Mouse (Mus musculus): ENCODE measurements at regions not wholly inside any gene's neighbourhood (a gene's known extent, or its start where the extent isn't known, plus 50 kb on each side); places are given as distances from the start of the nearest gene placed in this dataset.

GRCm38 (mm10) chr3:120123155-120123554 lies 338.9 kb upstream of the Ptbp2 start:
- DNase-seq (ENCODE audit: low spot score, missing footprints) (no peak), ATAC-seq (ENCODE audit: low FRiP score) (no peak)
- no peaks in the 10 kb centered on the region for H3K4me1 ChIP-seq (ENCODE audit: control insufficient read depth, insufficient read depth, low read length)
- H3K9me3 ChIP-seq (ENCODE audit: control insufficient read depth, low read length) = no peaks in the 10 kb centered on the region
- no peak overlapping the region for H3K4me3 ChIP-seq (ENCODE audit: low read depth, low read length)
- no peak overlapping the region for H3K9ac ChIP-seq (ENCODE audit: low read length)
- no peaks in the 10 kb centered on the region for H3K36me3 ChIP-seq (ENCODE audit: control insufficient read depth, insufficient read depth, low read length)
- WGBS = 92% methylated on average over 3 of the region's 3 CpGs
- H3K27ac ChIP-seq (ENCODE audit: low read depth, low read length) = no peak overlapping the region
- H3K4me2 ChIP-seq = no peak overlapping the region
- H3K27me3 ChIP-seq (ENCODE audit: control insufficient read depth, insufficient read depth, low read length) = no peaks in the 10 kb centered on the region

DNA sequence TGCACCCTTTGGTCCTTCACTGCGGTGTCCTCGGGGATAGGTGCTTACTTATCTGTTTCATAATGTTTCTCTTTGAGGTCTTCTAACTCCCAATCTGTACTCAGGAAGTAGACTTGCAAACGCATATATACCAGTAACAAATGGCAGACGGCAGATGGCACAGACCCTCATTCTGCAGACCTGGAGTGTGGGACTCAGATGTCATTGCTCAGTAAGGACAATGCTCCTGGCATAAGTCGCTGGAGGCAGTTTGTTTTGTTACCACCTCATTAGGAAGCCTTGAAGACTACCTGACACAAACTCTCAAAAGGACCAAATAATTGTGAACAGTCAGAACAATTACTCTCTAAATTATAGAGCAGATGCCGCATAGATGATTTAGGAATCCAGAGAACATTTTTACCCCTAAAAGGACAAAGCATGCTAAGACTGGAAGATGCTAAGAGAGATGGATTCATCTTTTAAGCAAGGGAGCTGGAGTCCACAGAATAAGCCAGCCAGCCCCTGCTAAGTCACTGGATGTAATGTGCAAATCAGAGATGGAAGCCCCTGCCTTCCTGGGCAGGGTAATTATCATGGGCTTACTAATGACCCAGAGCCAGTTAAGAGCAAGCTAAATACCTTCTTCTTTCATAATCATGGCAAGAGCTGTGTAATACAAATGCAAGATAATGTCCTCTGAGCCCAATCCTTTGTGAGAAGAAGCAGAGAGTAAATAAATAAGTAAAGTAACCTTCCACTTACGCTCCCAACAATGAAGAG lies 299.1 kb upstream of the Ptbp2 start:
- no peak for DNase-seq (ENCODE audit: low spot score, missing footprints)
- no peak overlapping the region for H3K4me2 ChIP-seq
- no peaks in the 10 kb centered on the region for H3K4me1 ChIP-seq (ENCODE audit: control insufficient read depth, insufficient read depth, low read length)
- ATAC-seq (ENCODE audit: low FRiP score) = no peak
- no peak overlapping the region for H3K9ac ChIP-seq (ENCODE audit: low read length)
- no peak overlapping the region for H3K4me3 ChIP-seq (ENCODE audit: low read depth, low read length)
- no peaks in the 10 kb centered on the region for H3K27me3 ChIP-seq (ENCODE audit: control insufficient read depth, insufficient read depth, low read length)
- H3K9me3 ChIP-seq (ENCODE audit: control insufficient read depth, low read length) = no peaks in the 10 kb centered on the region
- no peaks in the 10 kb centered on the region for H3K36me3 ChIP-seq (ENCODE audit: control insufficient read depth, insufficient read depth, low read length)
- H3K27ac ChIP-seq (ENCODE audit: low read depth, low read length) = no peak overlapping the region
- WGBS = 87% methylated on average over 7 of the region's 7 CpGs

DNA sequence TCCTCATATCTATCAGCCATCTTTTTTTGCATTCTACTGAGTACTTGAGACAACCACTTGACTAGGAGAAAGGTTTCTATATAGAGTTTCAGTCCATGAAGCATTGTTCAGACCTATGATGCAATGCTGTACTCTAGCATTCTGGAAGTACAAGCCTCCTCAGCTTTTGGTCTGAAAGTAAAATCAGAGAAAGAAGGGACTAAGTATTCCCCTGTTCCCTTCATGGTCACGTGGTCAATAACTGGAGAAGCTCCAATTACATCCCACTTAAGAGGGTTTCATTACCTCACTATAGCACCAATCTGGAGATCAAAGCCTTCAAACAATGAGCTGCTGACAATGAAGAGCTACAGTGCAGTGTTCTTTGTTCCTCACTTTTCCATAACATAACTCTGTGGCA lies 289.3 kb upstream of the Ptbp2 start:
- DNase-seq (ENCODE audit: low spot score, missing footprints) = no peak
- no peak overlapping the region for H3K9ac ChIP-seq (ENCODE audit: low read length)
- no peaks in the 10 kb centered on the region for H3K27me3 ChIP-seq (ENCODE audit: control insufficient read depth, insufficient read depth, low read length)
- H3K4me2 ChIP-seq = no peak overlapping the region
- H3K4me3 ChIP-seq (ENCODE audit: low read depth, low read length) = no peak overlapping the region
- no peak overlapping the region for H3K27ac ChIP-seq (ENCODE audit: low read depth, low read length)
- H3K9me3 ChIP-seq (ENCODE audit: control insufficient read depth, low read length) = no peaks in the 10 kb centered on the region
- 37% methylated on average over 1 of the region's 1 CpGs for WGBS
- no peak for ATAC-seq (ENCODE audit: low FRiP score)
- H3K36me3 ChIP-seq (ENCODE audit: control insufficient read depth, insufficient read depth, low read length) = no peaks in the 10 kb centered on the region
- H3K4me1 ChIP-seq (ENCODE audit: control insufficient read depth, insufficient read depth, low read length) = no peaks in the 10 kb centered on the region

DNA sequence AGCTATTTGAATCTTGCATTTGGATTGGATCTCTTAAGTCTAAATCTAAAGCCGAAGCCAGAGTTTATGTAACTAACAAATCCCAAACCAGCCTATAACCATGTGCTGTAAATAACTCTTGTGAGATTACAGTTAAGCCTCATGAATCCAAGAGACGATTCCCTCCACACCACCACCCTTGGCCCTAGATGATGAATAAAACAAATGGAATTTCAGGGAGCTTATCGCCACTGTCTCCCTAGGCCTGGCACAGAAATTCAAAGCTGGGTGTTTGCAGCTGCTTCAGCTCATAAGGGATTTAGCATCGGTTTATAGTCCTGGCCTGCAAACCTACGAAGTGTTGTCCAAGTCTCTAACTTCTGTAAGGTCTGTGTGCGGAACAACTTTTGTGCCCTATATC lies 281.4 kb upstream of the Ptbp2 start:
- Histone ChIP-seq H3K4me1 (ENCODE audit: control insufficient read depth, insufficient read depth, low read length) (no peaks in the 10 kb centered on the region), H3K9me3 (ENCODE audit: control insufficient read depth, low read length) (no peaks in the 10 kb centered on the region), H3K27ac (ENCODE audit: low read depth, low read length) (no peak overlapping the region), H3K27me3 (ENCODE audit: control insufficient read depth, insufficient read depth, low read length) (no peaks in the 10 kb centered on the region), H3K36me3 (ENCODE audit: control insufficient read depth, insufficient read depth, low read length) (no peaks in the 10 kb centered on the region), H3K9ac (ENCODE audit: low read length) (no peak overlapping the region), H3K4me3 (ENCODE audit: low read depth, low read length) (no peak overlapping the region), H3K4me2 (no peak overlapping the region)
- DNase-seq (ENCODE audit: low spot score, missing footprints) = peak; percentile 12
- ATAC-seq (ENCODE audit: low FRiP score) = no peak
- 92% methylated on average over 6 of the region's 6 CpGs for WGBS

- 39% methylated on average over 5 of the region's 5 CpGs for WGBS
- no peaks in the 10 kb centered on the region; the same call in 1 of the 2 replicates for H3K4me1 ChIP-seq (ENCODE audit: control insufficient read depth, insufficient read depth, low read length)
- H3K9ac ChIP-seq (ENCODE audit: low read length) = no peak overlapping the region
- ATAC-seq (ENCODE audit: low FRiP score) (no peak), DNase-seq (ENCODE audit: low spot score, missing footprints) (peak; percentile 70)
- no peak overlapping the region for H3K27ac ChIP-seq (ENCODE audit: low read depth, low read length)
- no peaks in the 10 kb centered on the region for H3K36me3 ChIP-seq (ENCODE audit: control insufficient read depth, insufficient read depth, low read length)
- no peaks in the 10 kb centered on the region for H3K27me3 ChIP-seq (ENCODE audit: control insufficient read depth, insufficient read depth, low read length)
- no peaks in the 10 kb centered on the region for H3K9me3 ChIP-seq (ENCODE audit: control insufficient read depth, low read length)
- no peak overlapping the region for H3K4me3 ChIP-seq (ENCODE audit: low read depth, low read length)
- no peak overlapping the region for H3K4me2 ChIP-seq
Observed at GRCm38 (mm10) chr3:120064854-120065480, 280.7 kb upstream of the Ptbp2 start.

- no peak for ATAC-seq (ENCODE audit: low FRiP score)
Observed at GRCm38 (mm10) chr3:120062264-120062663, 278.0 kb upstream of the Ptbp2 start.

DNA sequence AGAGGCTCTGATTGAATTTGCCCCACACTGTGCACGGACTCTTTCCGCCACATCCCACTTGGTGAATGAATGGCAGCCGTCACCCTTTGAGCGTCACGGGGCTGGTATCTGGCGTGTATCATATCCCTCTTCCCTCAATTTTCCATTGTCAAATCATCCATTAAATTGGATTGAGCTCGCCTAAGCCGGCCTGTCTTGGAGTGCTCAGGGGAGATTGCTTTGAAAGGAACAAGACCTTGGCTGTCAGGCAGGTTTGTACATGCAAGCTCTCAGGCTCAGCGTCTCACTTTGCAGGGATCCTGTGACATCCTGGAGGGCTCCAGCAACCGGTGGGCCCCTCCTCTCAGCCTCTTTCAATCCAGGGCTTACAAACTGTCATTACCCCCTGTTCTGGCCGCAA lies 275.7 kb upstream of the Ptbp2 start:
- Histone ChIP-seq H3K4me3 (ENCODE audit: low read depth, low read length) (no peak overlapping the region), H3K4me2 (peak overlapping the region; percentile 6; the same call in 1 of the 2 replicates), H3K27me3 (ENCODE audit: control insufficient read depth, insufficient read depth, low read length) (no peaks in the 10 kb centered on the region), H3K4me1 (ENCODE audit: control insufficient read depth, insufficient read depth, low read length) (no peaks in the 10 kb centered on the region; the same call in 1 of the 2 replicates), H3K9ac (ENCODE audit: low read length) (no peak overlapping the region), H3K9me3 (ENCODE audit: control insufficient read depth, low read length) (no peaks in the 10 kb centered on the region), H3K36me3 (ENCODE audit: control insufficient read depth, insufficient read depth, low read length) (no peaks in the 10 kb centered on the region), H3K27ac (ENCODE audit: low read depth, low read length) (no peak overlapping the region)
- ATAC-seq (ENCODE audit: low FRiP score) (peak; percentile 84), DNase-seq (ENCODE audit: low spot score, missing footprints) (no peak)
- WGBS = 21% methylated on average over 11 of the region's 11 CpGs

More at GRCm38 (mm10) chr3:120062264-120062663, 278.0 kb upstream of the Ptbp2 start:
- no peaks in the 10 kb centered on the region for H3K36me3 ChIP-seq (ENCODE audit: control insufficient read depth, insufficient read depth, low read length)
- H3K27ac ChIP-seq (ENCODE audit: low read depth, low read length) = no peak overlapping the region
- peak; percentile 72 for DNase-seq (ENCODE audit: low spot score, missing footprints)
- no peak overlapping the region for H3K4me2 ChIP-seq
- H3K4me1 ChIP-seq (ENCODE audit: control insufficient read depth, insufficient read depth, low read length) = no peaks in the 10 kb centered on the region; the same call in 1 of the 2 replicates
- WGBS = 74% methylated on average over 5 of the region's 5 CpGs
- no peak overlapping the region for H3K9ac ChIP-seq (ENCODE audit: low read length)
- H3K4me3 ChIP-seq (ENCODE audit: low read depth, low read length) = no peak overlapping the region
- no peaks in the 10 kb centered on the region for H3K9me3 ChIP-seq (ENCODE audit: control insufficient read depth, low read length)
- no peaks in the 10 kb centered on the region for H3K27me3 ChIP-seq (ENCODE audit: control insufficient read depth, insufficient read depth, low read length)

DNA sequence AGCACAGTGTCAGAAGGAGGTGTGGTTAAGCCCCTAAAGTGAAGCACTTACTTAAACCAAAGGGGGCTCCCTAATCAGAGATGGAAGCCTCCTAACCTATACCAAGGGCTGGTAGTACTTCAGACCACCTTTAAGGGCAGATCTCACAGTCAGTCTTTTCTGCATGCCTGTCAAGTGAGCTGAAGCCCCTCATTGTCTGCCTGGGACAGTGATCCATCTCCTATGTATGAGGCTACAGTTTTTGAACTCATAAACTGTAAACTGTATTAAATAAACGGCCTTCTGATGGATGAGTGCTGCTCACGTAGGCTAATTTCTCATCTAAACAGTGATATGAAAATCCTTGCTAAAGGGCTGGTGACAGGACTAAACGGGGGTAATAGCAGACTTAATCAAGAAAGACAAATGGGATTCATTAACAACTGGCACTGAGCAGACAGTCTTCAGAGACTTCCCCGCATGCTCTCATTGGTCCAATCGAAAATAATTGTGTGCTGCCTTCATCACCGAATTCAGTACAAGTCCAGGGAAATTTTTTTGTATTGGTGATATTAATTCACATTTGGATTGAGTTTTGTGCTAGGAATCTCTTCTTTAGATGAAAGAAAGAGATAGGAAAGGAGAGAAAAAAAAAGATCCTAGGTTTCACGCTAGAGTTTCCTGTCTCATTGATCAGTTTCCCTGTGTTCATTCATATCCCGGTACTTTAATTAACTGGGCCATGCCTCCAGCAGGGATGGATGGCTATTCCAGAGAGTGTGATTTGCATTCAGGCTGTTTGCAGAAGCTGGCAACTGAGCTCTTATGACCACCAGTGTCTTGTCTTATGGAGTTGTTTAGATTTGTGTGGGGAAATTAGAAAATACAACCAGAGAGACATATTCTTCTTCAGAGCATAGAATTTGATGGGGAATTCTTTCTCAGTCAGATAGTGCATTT lies 271.2 kb upstream of the Ptbp2 start:
- WGBS = 79% methylated on average over 8 of the region's 8 CpGs
- Histone ChIP-seq H3K4me3 (ENCODE audit: low read depth, low read length) (no peak overlapping the region), H3K27ac (ENCODE audit: low read depth, low read length) (no peak overlapping the region), H3K9me3 (ENCODE audit: control insufficient read depth, low read length) (no peaks in the 10 kb centered on the region), H3K4me1 (ENCODE audit: control insufficient read depth, insufficient read depth, low read length) (no peaks in the 10 kb centered on the region; the same call in 1 of the 2 replicates), H3K4me2 (no peak overlapping the region), H3K27me3 (ENCODE audit: control insufficient read depth, insufficient read depth, low read length) (no peaks in the 10 kb centered on the region), H3K36me3 (ENCODE audit: control insufficient read depth, insufficient read depth, low read length) (no peaks in the 10 kb centered on the region), H3K9ac (ENCODE audit: low read length) (no peak overlapping the region)
- DNase-seq (ENCODE audit: low spot score, missing footprints) (peak; percentile 69), ATAC-seq (ENCODE audit: low FRiP score) (no peak)

All from midbrain, embryonic 11.5 days (tissue).